Mouse (Mus musculus): ENCODE results near the gene Neurl3. TPM values are rescaled to one million over a fixed set of nuclear protein-coding genes. Genes with fewer than 3 reads are reported as not detected.

Gene Neurl3
- total RNA-seq, 2 experiments from 2014 or later, result 0.54 to 0.69 TPM

DNA sequence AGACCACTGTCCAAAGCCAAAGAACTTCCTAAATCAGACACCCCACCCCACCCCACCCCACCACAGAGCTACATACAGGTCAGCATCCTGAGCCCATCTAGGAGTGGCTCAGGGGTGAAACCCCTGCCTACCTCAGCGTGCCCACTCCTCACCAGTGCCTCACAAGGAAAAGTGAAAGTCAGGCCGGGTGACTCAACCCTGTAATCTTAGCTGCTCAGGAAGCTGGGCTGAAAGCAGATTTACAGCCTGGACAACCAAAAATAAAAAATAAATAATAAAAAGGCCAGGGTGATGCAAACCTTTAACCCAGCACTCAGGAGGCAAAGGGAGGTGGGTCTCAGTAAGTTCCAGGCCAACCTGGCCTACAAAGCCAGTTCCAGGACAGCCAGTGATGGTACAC lies 38.6 kb downstream of the Neurl3 start:
- intact Hi-C loops (cut with DNase I), result no loop called here
- no peak for DNase-seq (ENCODE audit: extremely low spot score in 1 of 2, low spot score in 2 of 2)

DNA sequence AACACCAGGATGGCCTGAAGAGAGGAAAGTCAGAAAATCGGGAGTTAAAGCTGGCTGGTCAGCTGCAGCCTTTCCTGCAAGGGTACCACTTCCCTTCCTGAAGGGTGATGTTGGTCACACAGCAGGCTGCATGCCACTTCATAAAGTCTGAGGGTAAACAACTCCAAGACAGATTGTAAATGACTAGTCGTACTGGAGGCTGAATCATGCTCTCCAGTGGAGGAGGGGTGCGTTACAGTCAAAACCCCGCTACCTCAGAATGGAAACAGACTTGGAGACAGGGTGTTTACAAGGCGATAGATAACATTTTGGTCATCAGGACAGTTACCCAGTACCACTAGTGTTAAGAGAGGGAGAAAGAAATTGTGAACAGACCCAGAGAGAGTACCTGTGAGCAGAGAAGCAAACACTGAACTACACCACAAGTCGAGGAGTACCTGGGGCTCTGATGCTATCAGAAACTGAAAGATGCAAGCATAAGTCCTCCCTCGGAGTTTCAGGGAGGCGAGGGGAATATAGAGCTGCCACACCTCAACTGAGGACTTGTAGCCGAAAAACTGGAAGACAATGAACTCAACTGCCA lies 39.3 kb downstream of the Neurl3 start:
- intact Hi-C loops (cut with DNase I), result no loop called here
- DNase-seq (ENCODE audit: extremely low spot score in 1 of 2, low spot score in 2 of 2), result no peak

DNA sequence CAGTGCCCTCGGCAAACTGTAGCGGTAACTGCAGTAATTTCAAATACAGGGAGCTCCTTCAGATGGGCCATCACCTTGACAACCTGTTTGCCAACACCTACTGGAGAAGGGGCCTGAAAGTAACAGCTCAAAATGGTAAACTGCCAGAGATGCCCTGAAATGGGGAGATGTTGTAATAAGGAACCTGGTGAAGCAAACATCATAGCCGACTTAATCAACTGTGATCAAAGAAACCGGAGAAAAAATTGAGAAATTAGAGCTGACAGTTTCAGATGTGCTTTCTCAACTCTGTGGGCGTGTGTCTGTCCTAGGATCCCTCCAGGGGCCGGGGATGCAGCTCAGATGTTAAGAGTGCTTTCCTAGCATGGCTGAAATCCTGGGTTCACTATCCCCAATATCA lies 41.3 kb downstream of the Neurl3 start:
- DNase-seq (ENCODE audit: extremely low spot score in 1 of 2, low spot score in 2 of 2), result no peak
- intact Hi-C loops (cut with DNase I), result no loop called here

DNA sequence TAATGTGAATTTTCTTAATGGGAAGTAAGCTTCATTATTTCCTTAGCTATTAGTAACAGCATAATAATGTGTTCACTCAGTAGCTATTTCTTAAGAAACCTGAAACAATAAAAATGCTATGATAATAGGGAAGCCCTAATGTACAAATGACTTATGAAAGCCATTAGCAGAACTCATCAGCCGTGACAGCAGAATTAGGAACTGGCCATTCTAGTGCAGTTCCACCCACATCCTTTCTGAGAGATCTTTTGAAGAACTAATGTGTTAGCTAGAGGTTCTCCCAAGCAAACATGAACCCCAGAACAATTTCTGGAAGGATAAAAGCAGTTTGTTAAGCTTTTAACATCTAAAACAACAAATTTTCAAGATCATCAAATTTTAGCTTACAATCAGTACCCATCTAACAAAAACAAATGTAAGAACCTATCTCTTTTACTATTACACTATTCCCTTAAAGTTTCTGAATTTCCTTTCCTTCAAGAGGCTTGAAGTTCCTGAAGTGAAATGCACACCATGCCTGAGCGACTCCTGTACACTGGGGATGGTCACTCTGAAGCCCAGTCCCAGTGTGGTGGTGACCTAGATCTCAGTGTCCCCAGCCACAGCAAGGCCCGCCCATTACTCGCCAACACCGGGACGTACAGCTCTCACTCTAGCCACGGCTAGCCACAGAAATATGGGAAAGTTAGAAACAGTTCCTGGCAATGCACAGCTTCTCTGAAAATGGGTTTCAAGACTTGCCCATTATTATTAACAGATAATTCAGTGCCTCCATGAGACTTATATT lies 43.4 kb downstream of the Neurl3 start:
- intact Hi-C loops (cut with DNase I), result no loop called here
- no peak for DNase-seq (ENCODE audit: extremely low spot score in 1 of 2, low spot score in 2 of 2)

DNA sequence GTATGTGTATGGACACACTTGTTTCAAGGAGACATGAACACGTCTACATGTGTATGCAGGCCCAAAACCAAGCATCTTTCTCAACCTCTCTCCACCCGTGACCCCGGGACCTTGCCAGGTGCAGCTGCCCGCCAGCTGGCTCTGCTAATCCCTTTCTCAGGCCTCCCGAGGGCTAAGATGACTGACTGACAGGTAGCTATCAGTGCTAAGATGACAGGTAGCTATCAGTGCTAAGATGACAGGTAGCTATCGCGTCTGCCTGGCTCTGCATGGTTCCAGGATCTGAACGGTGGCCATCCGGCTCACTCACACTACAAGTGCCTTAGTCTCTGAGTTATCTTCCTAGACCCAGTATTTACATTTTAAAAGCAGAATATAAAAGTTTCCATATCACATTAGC lies 46.0 kb downstream of the Neurl3 start:
- intact Hi-C loops (cut with DNase I), result no loop called here
- DNase-seq (ENCODE audit: extremely low spot score in 1 of 2, low spot score in 2 of 2), result no peak

DNA sequence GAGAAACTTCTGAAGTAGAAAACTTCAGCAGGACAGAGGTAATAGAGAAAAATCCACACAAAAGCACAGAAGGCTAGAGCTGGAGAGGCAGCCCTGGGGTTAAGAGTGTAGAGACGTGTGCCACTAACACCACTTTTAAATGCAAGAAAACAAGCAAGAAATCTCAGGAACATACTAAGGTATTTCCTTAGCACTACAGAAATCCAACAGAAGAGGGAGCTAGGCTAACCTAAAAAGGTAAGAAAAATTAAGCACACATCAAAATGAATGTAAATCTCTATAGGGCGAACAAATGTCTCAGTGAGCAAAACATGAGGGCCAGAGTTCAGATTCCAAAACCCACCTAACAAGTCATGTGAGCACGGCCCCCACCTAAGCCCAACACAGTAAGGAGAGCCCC lies 49.8 kb downstream of the Neurl3 start:
- intact Hi-C loops (cut with DNase I), result no loop called here
- DNase-seq (ENCODE audit: extremely low spot score in 1 of 2, low spot score in 2 of 2), result no peak

Other genes with a start within 250 kb of the Neurl3 start
- 10 to 100 TPM; 87.9 to 89.2 TPM for gene Hs6st1, start 206.3 kb downstream of the Neurl3 start, total RNA-seq (2021)
- gene Uggt1, start 30.0 kb downstream of the Neurl3 start, total RNA-seq (2021), result 10 to 100 TPM; 41.2 to 43.8 TPM
- gene Arid5a, start 33.1 kb upstream of the Neurl3 start, total RNA-seq (2021), result 10 to 100 TPM in 1 of 2 experiments, 1 to 10 TPM in 1; 9.8 to 10.5 TPM
- gene Kansl3, start 94.5 kb upstream of the Neurl3 start, total RNA-seq (2021), result 10 to 100 TPM; 55.3 to 55.9 TPM
- not detected for gene Fer1l5, start 97.6 kb upstream of the Neurl3 start, total RNA-seq (2021)
- 10 to 100 TPM; 37.8 to 40.5 TPM for gene Lman2l, start 170.6 kb upstream of the Neurl3 start, total RNA-seq (2021)
- 10 to 100 TPM; 12.7 to 13.7 TPM for gene Cnnm4, start 196.9 kb upstream of the Neurl3 start, total RNA-seq (2021)
- 10 to 100 TPM; 30.3 to 34.1 TPM for gene Cnnm3, start 237.2 kb upstream of the Neurl3 start, total RNA-seq (2021)

Measured in left cerebral cortex, postnatal 10 days (tissue).